Mouse (Mus musculus): ENCODE data around the gene Aurkaip1. TPM values are rescaled to one million over a fixed set of nuclear protein-coding genes. Genes with fewer than 3 reads are reported as not detected.

Aurkaip1 gene
- polyA plus RNA-seq, 1 experiment from 2014 or later, result 172 TPM

DNA sequence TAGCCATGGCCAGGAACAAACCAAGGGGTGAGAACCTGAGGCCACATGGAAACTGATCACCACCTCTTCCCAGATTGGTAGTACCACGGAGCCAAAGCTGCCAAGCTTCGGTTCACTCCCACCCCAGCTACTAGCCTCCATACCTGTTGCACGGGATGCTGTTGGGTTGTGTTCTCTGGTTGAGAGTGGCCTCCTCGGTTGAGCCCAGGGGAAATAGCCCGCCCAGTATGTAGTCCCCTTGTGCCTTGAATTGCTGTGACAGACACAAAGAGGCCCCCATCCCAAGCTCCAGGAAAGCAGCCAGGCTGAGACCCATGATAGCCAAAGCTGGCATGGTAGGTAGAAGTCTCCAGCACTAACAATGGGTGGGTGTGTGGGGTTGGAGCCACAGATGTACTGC lies 31.9 kb downstream of the Aurkaip1 start, which contains the start of gene Tas1r3:
TSS of gene Tas1r3 (minus strand) at position 362 of the 400 bp plus-strand sequence.
- DNase-seq (ENCODE audit: low spot score), result no peak
- peaks cover 8% of the 10 kb centered on the region; the same call in 1 of the 2 replicates for H3K4me1 ChIP-seq
- H3K27ac ChIP-seq (replicated peaks), result no peak within 1 kb of the TSS
- H3K36me3 ChIP-seq, result peaks cover 73% of the 10 kb centered on the region
- 77% methylated on average over 5 of the region's 5 CpGs for WGBS
- H3K4me3 ChIP-seq, result no peak within 1 kb of the TSS
- no peaks in the 10 kb centered on the region for H3K9me3 ChIP-seq (replicated peaks)
- no peaks in the 10 kb centered on the region for H3K27me3 ChIP-seq (ENCODE audit: low read depth, poor library complexity, severe bottlenecking)

DNA sequence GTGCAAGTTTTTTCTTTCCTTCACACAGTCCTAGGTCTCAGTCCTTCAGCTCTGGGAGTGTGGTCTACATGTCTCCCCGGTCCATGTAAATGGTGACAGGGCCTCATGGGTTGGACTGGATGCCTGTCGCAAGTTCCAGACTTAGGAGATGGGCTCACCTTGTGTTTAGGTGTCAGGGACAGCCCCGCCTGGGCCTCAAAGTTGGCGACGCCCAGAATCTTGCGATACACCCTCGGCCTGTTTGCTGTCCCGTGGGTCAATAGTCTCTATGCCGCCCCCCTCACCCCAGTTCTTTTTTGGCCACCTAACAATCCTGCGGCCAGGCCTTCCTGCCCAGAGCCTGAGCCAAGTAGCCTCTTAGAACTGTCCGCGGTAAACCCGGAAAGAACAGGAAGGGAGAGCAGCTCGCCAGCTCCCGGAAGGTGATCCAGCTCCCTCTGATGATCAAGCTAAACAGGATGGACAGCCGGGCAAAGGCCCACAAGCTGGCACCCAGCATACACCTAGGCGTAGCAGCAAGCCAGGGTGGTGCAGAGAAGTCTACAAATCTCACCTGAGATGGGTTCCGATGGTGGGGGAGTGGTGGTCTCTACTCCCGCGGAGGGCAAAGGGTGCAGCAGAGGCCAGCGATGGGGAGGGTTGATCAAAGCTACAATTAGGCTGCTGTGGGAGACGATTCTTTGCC lies 37.7 kb downstream of the Aurkaip1 start:
- no peak for DNase-seq (ENCODE audit: low spot score)
- H3K9me3 ChIP-seq (replicated peaks), result no peaks in the 10 kb centered on the region
- H3K4me1 ChIP-seq, result peaks cover 30% of the 10 kb centered on the region
- peaks cover 55% of the 10 kb centered on the region for H3K36me3 ChIP-seq
- no peaks in the 10 kb centered on the region for H3K27me3 ChIP-seq (ENCODE audit: low read depth, poor library complexity, severe bottlenecking)
- H3K27ac ChIP-seq (replicated peaks), result peak overlapping the region; percentile 88
- 12% methylated on average over 22 of the region's 22 CpGs for WGBS
- H3K4me3 ChIP-seq, result peak overlapping the region; percentile 82

DNA sequence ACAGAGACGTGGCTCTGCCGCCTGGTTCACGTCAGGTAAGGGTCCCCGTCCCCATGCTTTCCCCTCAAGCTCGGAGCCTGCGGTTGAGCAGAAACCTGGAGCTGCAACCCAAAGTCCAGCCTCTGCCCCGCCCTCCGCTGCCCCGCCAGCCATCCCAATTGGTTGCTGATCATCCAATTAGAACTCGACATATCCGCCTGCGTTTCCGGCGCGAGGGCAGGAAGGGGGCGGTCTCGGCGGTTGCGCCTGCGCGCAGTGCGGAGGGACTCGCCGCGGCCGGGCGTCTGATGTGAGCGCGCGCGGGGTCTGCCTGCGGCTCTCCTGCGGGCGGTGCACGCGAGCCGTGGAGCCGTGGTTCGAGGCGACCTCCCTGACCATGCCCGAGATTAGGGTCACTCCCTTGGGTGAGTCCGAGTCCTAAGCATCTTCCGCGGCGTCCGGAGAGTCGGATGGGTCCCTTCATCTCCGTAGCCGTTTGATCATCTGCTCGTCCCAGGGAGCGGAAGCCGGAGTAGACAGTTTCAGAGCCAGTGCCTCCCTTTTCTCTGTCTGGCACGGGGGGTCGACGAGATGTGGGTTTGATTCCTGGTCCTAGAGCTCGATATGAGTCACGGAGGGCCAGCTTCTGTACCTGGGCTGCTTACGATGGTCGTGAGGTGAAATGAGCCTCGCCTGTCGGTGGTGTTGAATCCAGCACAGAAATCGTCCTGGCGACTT lies 38.4 kb downstream of the Aurkaip1 start, which contains the start of the genes Cptp and Ints11:
TSS of gene Cptp (minus strand) at position 124 of the 717 bp plus-strand sequence.
TSS of gene Ints11 (plus strand) at position 230 of the 717 bp plus-strand sequence.
- WGBS, result under 1% methylated on average over 63 of the region's 63 CpGs
- Histone ChIP-seq H3K36me3 (peaks cover 61% of the 10 kb centered on the region), H3K27ac (replicated peaks) (peak within 1 kb of the TSS; percentile 88), H3K4me1 (peaks cover 30% of the 10 kb centered on the region), H3K27me3 (ENCODE audit: low read depth, poor library complexity, severe bottlenecking) (no peaks in the 10 kb centered on the region), H3K9me3 (replicated peaks) (no peaks in the 10 kb centered on the region), H3K4me3 (peak within 1 kb of the TSS; percentile 82)
- DNase-seq (ENCODE audit: low spot score), result peak; percentile 98

DNA sequence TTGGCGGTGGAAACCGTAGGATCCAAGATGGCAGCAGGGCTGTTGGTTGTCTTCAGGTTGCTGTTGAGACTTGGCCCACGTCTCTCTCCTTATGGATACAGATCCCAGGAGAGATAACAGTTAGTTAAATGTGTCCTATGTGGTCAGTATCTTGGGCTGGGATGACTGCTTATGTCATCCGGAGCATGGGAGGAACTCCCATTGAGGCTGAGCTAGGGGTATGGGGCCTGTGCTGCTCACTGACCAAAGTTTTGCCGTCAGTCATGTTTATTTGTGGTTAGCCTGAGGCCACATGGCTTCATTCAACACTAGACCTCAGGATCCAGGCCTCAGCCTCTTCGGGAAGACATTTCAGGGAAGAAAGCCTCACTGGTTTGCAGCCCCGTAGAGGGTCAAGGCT lies 40.3 kb downstream of the Aurkaip1 start:
- Histone ChIP-seq H3K27me3 (ENCODE audit: low read depth, poor library complexity, severe bottlenecking) (no peaks in the 10 kb centered on the region), H3K27ac (replicated peaks) (no peak overlapping the region), H3K36me3 (peaks cover 63% of the 10 kb centered on the region), H3K4me3 (peak overlapping the region; percentile 3; the same call in 1 of the 2 replicates), H3K4me1 (peaks cover 30% of the 10 kb centered on the region), H3K9me3 (replicated peaks) (no peaks in the 10 kb centered on the region)
- no peak for DNase-seq (ENCODE audit: low spot score)
- 95% methylated on average over 7 of the region's 7 CpGs for WGBS

Small RNAs within 50 kb of the gene (microRNA-seq; reads per million reads assigned to microRNA genes)
- not detected for gene Gm27743

Other genes starting within 250 kb of the Aurkaip1 start
- 11.9 and 13.4 TPM in 2 replicates for gene Slc35e2, start 229.9 kb upstream of the Aurkaip1 start, polyA plus RNA-seq (2016; fragmentation: Nextera tagmentation; extraction: Ambion mirVana)
- gene Cdk11b, start 206.4 kb upstream of the Aurkaip1 start, polyA plus RNA-seq (2016; fragmentation: Nextera tagmentation; extraction: Ambion mirVana), result 79.6 and 82.3 TPM in 2 replicates
- not detected in 2 replicates for gene Gm10563, start 185.9 kb upstream of the Aurkaip1 start, polyA plus RNA-seq (2016; fragmentation: Nextera tagmentation; extraction: Ambion mirVana)
- 4.7 TPM in 2 replicates for gene Mmp23, start 177.9 kb upstream of the Aurkaip1 start, polyA plus RNA-seq (2016; fragmentation: Nextera tagmentation; extraction: Ambion mirVana)
- 22.0 and 22.5 TPM in 2 replicates for gene Mib2, start 162.1 kb upstream of the Aurkaip1 start, polyA plus RNA-seq (2016; fragmentation: Nextera tagmentation; extraction: Ambion mirVana)
- gene Fndc10, start 136.9 kb upstream of the Aurkaip1 start, polyA plus RNA-seq (2016; fragmentation: Nextera tagmentation; extraction: Ambion mirVana), result 0.98 and 1.1 TPM in 2 replicates
- gene Ssu72, start 126.5 kb upstream of the Aurkaip1 start, polyA plus RNA-seq (2016; fragmentation: Nextera tagmentation; extraction: Ambion mirVana), result 167 and 169 TPM in 2 replicates
- gene Tmem240, start 96.5 kb upstream of the Aurkaip1 start, polyA plus RNA-seq (2016; fragmentation: Nextera tagmentation; extraction: Ambion mirVana), result 0.65 and 1.2 TPM in 2 replicates
- 115 and 129 TPM in 2 replicates for gene Atad3a, start 70.2 kb upstream of the Aurkaip1 start, polyA plus RNA-seq (2016; fragmentation: Nextera tagmentation; extraction: Ambion mirVana)
- gene Vwa1, start 56.6 kb upstream of the Aurkaip1 start, polyA plus RNA-seq (2016; fragmentation: Nextera tagmentation; extraction: Ambion mirVana), result 12.2 and 13.1 TPM in 2 replicates
- gene Tmem88b, start 45.4 kb upstream of the Aurkaip1 start, polyA plus RNA-seq (2016; fragmentation: Nextera tagmentation; extraction: Ambion mirVana), result 0.31 and 0.45 TPM in 2 replicates
- not detected in 2 replicates for gene Ankrd65, start 40.8 kb upstream of the Aurkaip1 start, polyA plus RNA-seq (2016; fragmentation: Nextera tagmentation; extraction: Ambion mirVana)
- 235 and 260 TPM in 2 replicates for gene Mrpl20, start 28.4 kb upstream of the Aurkaip1 start, polyA plus RNA-seq (2016; fragmentation: Nextera tagmentation; extraction: Ambion mirVana)
- gene Ccnl2, start 18.8 kb upstream of the Aurkaip1 start, polyA plus RNA-seq (2016; fragmentation: Nextera tagmentation; extraction: Ambion mirVana), result 161 and 171 TPM in 2 replicates
- gene Mxra8, start 8.4 kb downstream of the Aurkaip1 start, polyA plus RNA-seq (2016; fragmentation: Nextera tagmentation; extraction: Ambion mirVana), result 50.7 and 53.1 TPM in 2 replicates
- gene Dvl1, start 16.1 kb downstream of the Aurkaip1 start, polyA plus RNA-seq (2016; fragmentation: Nextera tagmentation; extraction: Ambion mirVana), result 5.0 and 5.4 TPM in 2 replicates
- gene Tas1r3, start 32.1 kb downstream of the Aurkaip1 start, polyA plus RNA-seq (2016; fragmentation: Nextera tagmentation; extraction: Ambion mirVana), result 0.22 and 0.41 TPM in 2 replicates
- 21.6 and 24.6 TPM in 2 replicates for gene Cptp, start 38.2 kb downstream of the Aurkaip1 start, polyA plus RNA-seq (2016; fragmentation: Nextera tagmentation; extraction: Ambion mirVana)
- gene Ints11, start 38.3 kb downstream of the Aurkaip1 start, polyA plus RNA-seq (2016; fragmentation: Nextera tagmentation; extraction: Ambion mirVana), result 114 and 116 TPM in 2 replicates
- gene Pusl1, start 60.5 kb downstream of the Aurkaip1 start, polyA plus RNA-seq (2016; fragmentation: Nextera tagmentation; extraction: Ambion mirVana), result 50.7 and 53.4 TPM in 2 replicates
- 24.3 and 38.4 TPM in 2 replicates for gene Acap3, start 60.5 kb downstream of the Aurkaip1 start, polyA plus RNA-seq (2016; fragmentation: Nextera tagmentation; extraction: Ambion mirVana)
- 152 and 161 TPM in 2 replicates for gene Ube2j2, start 112.6 kb downstream of the Aurkaip1 start, polyA plus RNA-seq (2016; fragmentation: Nextera tagmentation; extraction: Ambion mirVana)
- gene C1qtnf12, start 131.0 kb downstream of the Aurkaip1 start, polyA plus RNA-seq (2016; fragmentation: Nextera tagmentation; extraction: Ambion mirVana), result 18.9 and 23.8 TPM in 2 replicates
- 14.0 and 15.3 TPM in 2 replicates for gene B3galt6, start 161.4 kb downstream of the Aurkaip1 start, polyA plus RNA-seq (2016; fragmentation: Nextera tagmentation; extraction: Ambion mirVana)
- 131 and 138 TPM in 2 replicates for gene Sdf4, start 161.6 kb downstream of the Aurkaip1 start, polyA plus RNA-seq (2016; fragmentation: Nextera tagmentation; extraction: Ambion mirVana)
- gene Tnfrsf4, start 182.6 kb downstream of the Aurkaip1 start, polyA plus RNA-seq (2016; fragmentation: Nextera tagmentation; extraction: Ambion mirVana), result 0.42 and 0.88 TPM in 2 replicates
- gene Tnfrsf18, start 194.9 kb downstream of the Aurkaip1 start, polyA plus RNA-seq (2016; fragmentation: Nextera tagmentation; extraction: Ambion mirVana), result 1.1 and 1.8 TPM in 2 replicates
- 0.30 TPM in 1 of 2 replicates, not detected in the other for gene Ttll10, start 228.1 kb downstream of the Aurkaip1 start, polyA plus RNA-seq (2016; fragmentation: Nextera tagmentation; extraction: Ambion mirVana)